Mouse (Mus musculus) liver, embryonic 11.5 days (tissue): ENCODE results near the gene Asphd2. TPM values are rescaled to one million over a fixed set of nuclear protein-coding genes. Genes with fewer than 3 reads are reported as not detected.

Source experiments
- ATAC-seq: fragments of 200-750 bp; cut with Nextera tagmentation; replicated peaks from 2 replicates; pipeline ENCODE4 v1.8.0; 2017; ENCODE audit warnings: moderate number of reproducible peaks, mild to moderate bottlenecking, moderate TSS enrichment, moderate library complexity; ENCODE audit not compliant: low FRiP score
- DNase-seq: peaks from one replicate; pipeline ENCODE4 v3.0.0-alpha.2; 2017; ENCODE audit warnings: low spot score
- H3K27ac ChIP-seq: fragments of 300-500 bp; sonication (generic); 2 replicates; pipeline ENCODE4 v1.5.1; 2014; ENCODE audit warnings: mild to moderate bottlenecking, low read depth, low read length, control low read depth
- H3K27me3 ChIP-seq: fragments of 300-500 bp; sonication (generic); replicated peaks from 2 replicates; pipeline ENCODE4 v1.6.1; 2014; ENCODE audit warnings: low read length, mixed read lengths; ENCODE audit not compliant: control insufficient read depth, insufficient read depth
- H3K36me3 ChIP-seq: fragments of 300-500 bp; sonication (generic); 2 replicates; pipeline ENCODE4 v1.6.1; 2014; ENCODE audit warnings: mild to moderate bottlenecking, low read length, moderate library complexity, mixed read lengths; ENCODE audit not compliant: control insufficient read depth, insufficient read depth
- H3K4me1 ChIP-seq: fragments of 300-500 bp; sonication (generic); replicated peaks from 2 replicates; pipeline ENCODE4 v1.6.1; 2014; ENCODE audit warnings: low read length, mixed read lengths; ENCODE audit not compliant: control insufficient read depth, insufficient read depth
- H3K4me2 ChIP-seq: fragments of 300-500 bp; sonication (generic); 2 replicates; pipeline ENCODE4 v1.6.1; 2014; ENCODE audit warnings: mild to moderate bottlenecking, control low read depth, moderate library complexity
- H3K4me3 ChIP-seq: fragments of 300-500 bp; sonication (generic); 2 replicates; pipeline ENCODE4 v1.5.1; 2014; ENCODE audit warnings: low read depth, low read length, control low read depth
- H3K9ac ChIP-seq: fragments of 300-500 bp; sonication (generic); 2 replicates; pipeline ENCODE4 v1.6.1; 2014; ENCODE audit warnings: low read depth, low read length, control low read depth
- H3K9me3 ChIP-seq: fragments of 300-500 bp; sonication (generic); 2 replicates; pipeline ENCODE4 v1.6.1; 2016; ENCODE audit warnings: low read length, inconsistent platforms, mixed read lengths; ENCODE audit not compliant: control insufficient read depth
- WGBS: fragments of 180-500 bp; shearing (Covaris S2); extraction: QIAGEN DNeasy Blood & Tissue Kit; methylation state at CpG from one replicate; pipeline ENCODE4 v1.1.7; 2014; 5-methylcytosine and 5-hydroxymethylcytosine counted together
- polyA plus RNA-seq: library from polyadenylated mRNA; unstranded; fragments of >200 nt; fragmentation: Nextera tagmentation; extraction: Ambion mirVana; gene quantifications from 2 replicates; pipeline ENCODE4 v1.2.1, GENCODE M21; 2014

The Asphd2 gene
- polyA plus RNA-seq, 1 experiment from 2014 or later: 3.7 TPM

DNA sequence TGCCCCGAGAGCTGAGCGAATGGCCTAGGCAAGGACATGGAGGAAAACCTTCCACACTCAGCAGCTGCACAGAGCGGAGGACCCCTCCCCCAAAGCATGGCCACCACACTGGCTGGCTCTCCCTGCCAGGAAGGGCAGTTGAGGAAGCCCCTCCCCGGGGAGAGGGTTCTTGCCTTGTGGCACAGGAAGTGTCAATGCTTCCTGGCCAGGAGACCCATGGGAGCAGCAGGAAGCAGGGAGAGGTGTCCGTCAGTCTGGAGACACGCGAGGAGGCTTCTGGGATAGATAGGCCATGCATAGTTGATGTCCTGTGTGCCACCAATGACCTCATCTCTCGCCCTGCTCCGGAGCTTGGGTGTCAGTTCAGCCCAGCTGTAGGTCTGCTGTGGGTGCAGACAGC, 38.3 kb downstream of the Asphd2 start:
- Histone ChIP-seq H3K36me3 (peaks cover 8% of the 10 kb centered on the region), H3K4me1 (peaks cover 22% of the 10 kb centered on the region), H3K4me3 (no peak overlapping the region), H3K27ac (peak overlapping the region; percentile 6; the same call in 1 of the 2 replicates), H3K9me3 (no peaks in the 10 kb centered on the region), H3K27me3 (no peaks in the 10 kb centered on the region), H3K9ac (no peak overlapping the region), H3K4me2 (no peak overlapping the region)
- ATAC-seq (peak; percentile 8; the same call in 1 of the 2 replicates), DNase-seq (no peak)
- whole genome bisulfite sequencing: 74% methylated on average over 9 of the region's 9 CpGs

DNA sequence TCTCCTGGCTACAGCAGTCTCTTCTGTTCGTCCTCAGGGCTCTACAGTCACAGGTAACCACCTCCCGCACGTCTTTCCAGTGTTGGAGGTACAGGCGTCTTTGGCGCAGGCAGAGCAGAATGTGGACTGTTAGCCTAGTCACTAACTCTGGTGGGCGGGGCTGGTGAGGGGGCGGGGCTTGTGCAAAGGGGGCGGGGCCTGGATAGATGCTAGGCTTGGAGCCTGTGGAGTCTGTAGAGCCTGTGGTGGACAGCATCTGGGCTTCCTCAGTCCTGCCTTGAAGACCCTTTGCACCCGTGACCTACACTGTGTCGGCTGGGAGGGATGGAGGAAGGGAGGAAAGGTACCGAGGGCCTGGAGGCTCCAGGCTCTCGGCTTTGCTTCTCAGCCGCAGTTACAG, 38.8 kb downstream of the Asphd2 start, which contains the start of gene Gm6583:
Gm6583 (minus strand) TSS at position 124 of the 400 bp plus-strand sequence.
- ATAC-seq (peak; percentile 61), DNase-seq (peak; percentile 52)
- Histone ChIP-seq H3K27me3 (no peaks in the 10 kb centered on the region), H3K4me1 (peaks cover 22% of the 10 kb centered on the region), H3K27ac (peak within 1 kb of the TSS; percentile 19; the same call in 1 of the 2 replicates), H3K4me3 (no peak within 1 kb of the TSS), H3K36me3 (peaks cover 8% of the 10 kb centered on the region), H3K9ac (no peak within 1 kb of the TSS), H3K9me3 (no peaks in the 10 kb centered on the region), H3K4me2 (peak within 1 kb of the TSS; percentile 22)
- 42% methylated on average over 13 of the region's 13 CpGs for WGBS

DNA sequence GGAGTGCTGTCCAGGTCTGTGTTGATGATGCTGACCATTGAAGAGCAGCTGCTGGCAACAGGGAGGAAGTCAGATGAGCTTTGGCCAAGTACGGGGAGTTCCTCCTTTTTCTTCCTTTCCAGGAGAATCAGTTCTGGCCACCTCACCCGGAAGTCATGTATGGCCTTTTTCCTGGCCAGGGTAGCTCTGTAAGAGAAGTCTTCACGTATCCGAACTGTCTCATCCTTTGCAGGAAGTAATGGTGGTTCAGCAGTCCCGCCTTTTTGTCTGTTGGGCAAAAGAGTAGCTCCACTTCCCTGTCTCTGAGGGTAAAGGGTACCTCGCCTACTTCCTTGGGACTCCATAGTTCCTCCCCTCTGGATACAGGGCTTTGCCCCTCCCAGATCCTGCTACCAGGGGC, 39.2 kb downstream of the Asphd2 start:
- Histone ChIP-seq H3K27ac (peak overlapping the region; percentile 19; the same call in 1 of the 2 replicates), H3K4me1 (peaks cover 22% of the 10 kb centered on the region), H3K27me3 (no peaks in the 10 kb centered on the region), H3K9me3 (no peaks in the 10 kb centered on the region), H3K9ac (no peak overlapping the region), H3K4me3 (no peak overlapping the region), H3K4me2 (peak overlapping the region; percentile 22), H3K36me3 (peaks cover 8% of the 10 kb centered on the region)
- ATAC-seq: 0 out of 2 replicates have a peak, but pooled peaks have one; percentile 7
- 55% methylated on average over 6 of the region's 6 CpGs for WGBS
- no peak for DNase-seq

DNA sequence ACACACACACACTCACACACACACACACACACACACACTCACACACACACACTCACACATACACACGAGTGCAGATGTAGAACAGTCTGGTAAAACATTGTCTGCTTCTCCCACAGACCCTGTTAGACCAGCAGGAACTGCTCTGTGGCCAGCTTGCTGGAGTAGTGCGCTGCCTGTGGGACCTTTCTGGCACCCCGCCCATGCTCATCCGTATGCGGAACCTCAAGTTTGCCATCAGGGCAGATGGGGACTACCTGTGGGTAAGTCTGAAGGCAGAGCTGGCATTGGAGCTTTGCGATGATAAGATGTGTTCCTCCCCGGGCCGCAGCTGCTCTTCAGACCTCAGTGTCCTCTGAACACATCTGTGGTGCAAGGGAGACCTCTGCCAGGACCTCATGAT, 45.5 kb downstream of the Asphd2 start:
- Histone ChIP-seq H3K9ac (no peak overlapping the region), H3K27me3 (no peaks in the 10 kb centered on the region), H3K4me2 (no peak overlapping the region), H3K27ac (no peak overlapping the region), H3K9me3 (no peaks in the 10 kb centered on the region), H3K4me1 (peaks cover 20% of the 10 kb centered on the region), H3K36me3 (peaks cover 9% of the 10 kb centered on the region), H3K4me3 (no peak overlapping the region)
- DNase-seq (no peak), ATAC-seq (no peak)
- 90% methylated on average over 8 of the region's 8 CpGs for WGBS

DNA sequence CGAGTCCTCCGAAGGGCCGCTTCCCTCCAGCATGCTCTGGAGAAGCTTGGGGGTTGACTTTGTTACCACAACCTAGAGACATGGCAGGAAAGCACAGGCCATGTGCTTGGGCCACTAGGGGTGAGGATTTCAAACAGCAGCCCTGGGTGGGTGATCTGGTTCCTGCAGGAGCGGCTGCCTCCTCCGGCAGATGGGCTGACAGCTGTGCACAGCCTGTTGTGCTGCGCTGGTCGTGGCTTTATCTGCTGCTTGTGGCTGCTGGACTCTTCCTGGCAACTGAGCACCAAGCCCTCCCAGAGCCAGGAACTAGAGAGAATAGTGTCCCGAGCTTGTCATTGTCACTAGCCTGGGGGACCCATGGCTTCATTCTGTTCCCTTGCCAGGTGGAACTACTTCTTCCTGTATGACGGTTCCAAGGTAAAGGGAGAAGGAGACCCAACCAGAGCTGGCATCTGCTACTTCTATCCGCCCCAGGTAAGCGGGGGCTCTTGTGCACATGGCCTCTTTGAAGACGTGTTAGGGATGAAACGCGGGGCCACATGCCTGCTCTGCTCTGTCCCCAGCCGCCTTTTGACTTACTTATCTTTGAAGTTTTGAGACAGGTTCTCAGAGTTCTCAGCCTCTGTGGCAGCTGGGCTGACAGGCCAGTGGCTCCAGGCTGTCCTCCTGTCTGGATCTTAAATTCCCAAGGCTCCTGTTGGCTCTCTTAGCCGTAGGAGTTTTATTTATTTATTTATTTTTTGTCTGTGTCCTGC, 48.3 kb downstream of the Asphd2 start:
- 64% methylated on average over 16 of the region's 16 CpGs for WGBS
- Histone ChIP-seq H3K4me2 (peak overlapping the region; percentile 36), H3K4me3 (no peak overlapping the region), H3K36me3 (peaks cover 6% of the 10 kb centered on the region), H3K4me1 (peaks cover 33% of the 10 kb centered on the region), H3K9me3 (no peaks in the 10 kb centered on the region), H3K27ac (0 out of 2 replicates have a peak overlapping the region, but pooled peaks have one; percentile 8), H3K9ac (no peak overlapping the region), H3K27me3 (no peaks in the 10 kb centered on the region)
- ATAC-seq: peak; percentile 29; the same call in 1 of the 2 replicates
- no peak for DNase-seq

DNA sequence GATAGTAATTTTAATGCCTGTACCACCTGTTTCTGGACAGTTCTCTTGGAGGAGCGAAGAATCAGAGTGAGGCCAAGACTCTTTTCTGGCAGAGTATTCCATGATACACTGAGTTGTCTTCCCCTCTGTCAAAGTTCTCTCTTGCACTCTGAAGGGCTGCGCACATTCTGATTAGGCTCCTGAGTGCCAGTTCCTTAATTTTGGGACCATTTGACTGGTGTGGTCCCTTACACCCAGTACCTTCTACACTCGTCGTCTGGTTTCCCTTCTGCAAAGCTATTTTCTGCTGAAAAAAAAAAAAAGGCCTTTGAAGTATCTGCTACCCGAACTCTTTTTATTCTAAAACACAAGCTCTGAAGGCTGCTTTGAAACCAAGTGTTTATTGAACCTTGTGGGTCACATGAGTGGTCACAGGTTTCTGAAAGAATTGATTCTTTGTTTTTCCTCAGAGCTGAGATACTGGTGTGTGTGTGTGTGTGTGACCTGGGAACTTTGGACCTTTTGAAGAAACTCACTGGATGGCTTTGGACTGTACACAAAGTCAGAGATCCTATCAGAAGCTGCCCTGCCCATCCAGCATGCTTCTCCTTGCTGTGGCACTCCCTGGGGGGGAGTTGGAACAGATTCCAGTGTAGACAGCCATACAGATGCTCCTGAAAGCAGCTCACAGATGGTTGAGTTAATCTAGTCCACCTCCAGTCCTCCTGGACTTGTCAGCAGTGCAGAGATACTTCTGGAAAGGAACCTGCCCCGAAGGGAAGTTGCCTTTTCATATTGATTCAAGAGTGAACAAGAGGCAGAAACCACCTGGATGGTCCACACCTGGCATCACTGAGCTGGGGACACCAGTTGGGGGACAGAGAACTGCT, 50.3 kb downstream of the Asphd2 start:
- no peak overlapping the region for H3K9ac ChIP-seq
- H3K4me1 ChIP-seq: peaks cover 33% of the 10 kb centered on the region
- H3K36me3 ChIP-seq: peaks cover 7% of the 10 kb centered on the region
- peak overlapping the region; percentile 94; the same call in 1 of the 2 replicates for H3K4me3 ChIP-seq
- WGBS: 76% methylated on average over 6 of the region's 6 CpGs
- DNase-seq (no peak), ATAC-seq (no peak)
- H3K9me3 ChIP-seq: no peaks in the 10 kb centered on the region
- H3K4me2 ChIP-seq: peak overlapping the region; percentile 94
- H3K27me3 ChIP-seq: no peaks in the 10 kb centered on the region
- 0 out of 2 replicates have a peak overlapping the region, but pooled peaks have one; percentile 2 for H3K27ac ChIP-seq

DNA sequence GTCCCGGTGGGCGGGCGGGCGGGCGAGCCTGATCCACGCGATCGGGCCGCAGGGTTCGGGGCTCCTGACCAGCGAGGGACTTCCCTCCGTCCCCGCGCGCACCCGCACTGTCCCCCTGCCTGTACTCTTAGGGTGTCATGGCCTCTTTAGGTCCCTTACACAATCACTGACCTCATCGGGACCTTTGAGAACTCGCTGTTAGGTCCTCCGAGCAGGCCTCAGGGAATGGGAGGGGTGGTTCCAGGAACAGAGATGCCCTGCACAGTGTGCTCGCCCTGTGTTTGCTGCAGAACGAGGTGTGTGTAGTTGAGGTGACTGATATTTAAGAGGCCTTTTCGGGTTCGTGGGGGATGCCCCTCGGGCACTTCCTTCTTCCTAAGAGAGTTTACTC, 51.5 kb downstream of the Asphd2 start:
- Histone ChIP-seq H3K27me3 (no peaks in the 10 kb centered on the region), H3K4me2 (peak overlapping the region; percentile 94), H3K27ac (peak overlapping the region; percentile 73), H3K4me3 (peak overlapping the region; percentile 94), H3K9ac (peak overlapping the region; percentile 84), H3K9me3 (no peaks in the 10 kb centered on the region), H3K36me3 (peaks cover 10% of the 10 kb centered on the region), H3K4me1 (peaks cover 33% of the 10 kb centered on the region)
- DNase-seq (no peak), ATAC-seq (peak; percentile 75)
- under 1% methylated on average over 23 of the region's 24 CpGs for WGBS

DNA sequence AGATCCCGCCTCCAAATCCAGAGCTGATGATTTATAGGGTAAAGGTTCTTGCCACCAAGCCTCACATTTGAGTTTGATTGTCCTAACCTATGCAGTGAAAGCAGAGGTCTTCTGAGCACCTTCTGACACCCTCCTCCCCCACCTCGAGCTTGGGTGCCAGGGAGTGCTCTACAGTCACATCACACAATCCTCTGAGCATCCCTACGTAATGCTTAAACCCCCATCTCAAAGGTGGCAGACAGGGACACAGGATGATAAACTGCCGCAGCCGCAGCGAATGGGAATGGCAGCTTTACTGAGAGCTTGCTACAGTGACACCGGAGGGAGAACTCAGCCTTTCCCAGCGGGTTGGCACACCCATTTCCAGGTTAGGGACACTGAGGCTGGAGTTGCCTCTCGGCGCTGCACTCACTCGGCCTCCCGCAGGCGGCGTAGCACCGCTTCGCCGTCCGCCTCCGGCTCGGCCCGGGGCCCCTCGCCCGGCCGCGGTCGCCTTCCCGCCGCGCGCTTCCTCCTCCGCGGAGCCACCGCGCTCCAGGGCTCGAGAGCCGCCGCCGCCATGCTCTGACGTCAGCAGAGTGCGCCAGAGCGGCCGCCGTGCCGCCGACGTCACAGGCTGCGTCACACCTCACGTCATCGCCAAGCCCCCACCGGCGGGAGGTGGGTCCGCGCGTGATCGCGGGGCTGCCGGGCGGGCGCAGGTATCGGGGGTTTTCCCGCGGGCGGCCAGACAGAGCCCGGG, 52.0 kb downstream of the Asphd2 start, which contains the start of the genes Srrd and Hps4:
Srrd (minus strand) TSS at position 578 of the 742 bp plus-strand sequence.
Hps4 (plus strand) TSS at position 621 of the 742 bp plus-strand sequence.
- Histone ChIP-seq H3K4me1 (peaks cover 33% of the 10 kb centered on the region), H3K9me3 (no peaks in the 10 kb centered on the region), H3K36me3 (peaks cover 13% of the 10 kb centered on the region), H3K4me2 (peak within 1 kb of the TSS; percentile 94), H3K4me3 (peak within 1 kb of the TSS; percentile 94), H3K9ac (peak within 1 kb of the TSS; percentile 84), H3K27me3 (no peaks in the 10 kb centered on the region), H3K27ac (peak within 1 kb of the TSS; percentile 73)
- peak; percentile 87 for DNase-seq
- peak; percentile 75 for ATAC-seq
- 2% methylated on average over 59 of the region's 64 CpGs for WGBS
